In genomic region chr1:153180586-153181289, GRCm38 (mm10) we compare ENCODE assay signal across 9 mouse cellular contexts. TPM values are rescaled to one million over a fixed set of nuclear protein-coding genes. Genes with fewer than 3 reads are reported as not detected.
A peak's percentile ranks its signal among the peaks of the same experiment; 100 is the strongest.
DNase-seq lines count a peak whose midpoint lies in the region; ATAC-seq lines count a peak whose summit lies in the region.
"Had no signal": no experiment of that assay in that cellular context is flagged by ENCODE, and none has a peak within 500 bp of the region (broad histone marks: within the 10 kb centered on the region; RNA-seq: fewer than 3 reads in every experiment).

No protein-coding gene starts in this region.

- H3K9ac ChIP-seq in forebrain, embryonic 16.5 days (replicated peaks; ENCODE audit: low read depth, low read length): no peak overlapping the region
- no peak overlapping the region for H3K9ac ChIP-seq in forebrain, embryonic 13.5 days
- H3K9ac ChIP-seq in midbrain, embryonic 15.5 days: no peak overlapping the region
- H3K9ac ChIP-seq: liver, embryonic 14.5 days had no signal

- no peak overlapping the region for H3K4me3 ChIP-seq in forebrain, embryonic 16.5 days (replicated peaks; ENCODE audit: low read length)
- H3K4me3 ChIP-seq in forebrain, embryonic 13.5 days: no peak overlapping the region
- no peak overlapping the region for H3K4me3 ChIP-seq in midbrain, embryonic 15.5 days

- H3K27ac ChIP-seq in forebrain, embryonic 16.5 days (ENCODE audit: low read length): peak overlapping the region; percentile 56; the same call in 1 of the 2 replicates
- no peak overlapping the region for H3K27ac ChIP-seq in forebrain, embryonic 13.5 days
- no peak overlapping the region for H3K27ac ChIP-seq in midbrain, embryonic 15.5 days
- H3K27ac ChIP-seq: liver, embryonic 14.5 days had no signal

- peak; percentile 78 for ATAC-seq in forebrain, embryonic 16.5 days
- no peak for ATAC-seq in forebrain, embryonic 13.5 days
- no peak for ATAC-seq in midbrain, embryonic 15.5 days (replicated peaks)

- H3K4me2 ChIP-seq in forebrain, embryonic 16.5 days (ENCODE audit: low read length): no peak overlapping the region
- no peak overlapping the region for H3K4me2 ChIP-seq in forebrain, embryonic 13.5 days
- H3K4me2 ChIP-seq in midbrain, embryonic 15.5 days: no peak overlapping the region

- H3K9me3 ChIP-seq in forebrain, embryonic 16.5 days (ENCODE audit: control insufficient read depth, low read length): no peaks in the 10 kb centered on the region
- H3K9me3 ChIP-seq in forebrain, embryonic 13.5 days (replicated peaks): no peaks in the 10 kb centered on the region
- no peaks in the 10 kb centered on the region for H3K9me3 ChIP-seq in midbrain, embryonic 15.5 days

- 49% methylated on average over 9 of the region's 9 CpGs for WGBS in forebrain, embryonic 16.5 days
- 64% methylated on average over 9 of the region's 9 CpGs for WGBS in forebrain, embryonic 13.5 days
- 58% methylated on average over 9 of the region's 9 CpGs for WGBS in midbrain, embryonic 15.5 days

- H3K27me3 ChIP-seq in forebrain, embryonic 16.5 days (replicated peaks; ENCODE audit: control insufficient read depth, insufficient read depth, low read length): peaks cover 11% of the 10 kb centered on the region
- peaks cover 23% of the 10 kb centered on the region for H3K27me3 ChIP-seq in forebrain, embryonic 13.5 days
- H3K27me3 ChIP-seq in midbrain, embryonic 15.5 days (replicated peaks): peaks cover 17% of the 10 kb centered on the region

- H3K36me3 ChIP-seq in forebrain, embryonic 16.5 days (ENCODE audit: control insufficient read depth, insufficient read depth): no peaks in the 10 kb centered on the region
- H3K36me3 ChIP-seq in forebrain, embryonic 13.5 days (ENCODE audit: poor library complexity, severe bottlenecking): no peaks in the 10 kb centered on the region
- no peaks in the 10 kb centered on the region for H3K36me3 ChIP-seq in midbrain, embryonic 15.5 days (replicated peaks)

- DNase-seq in right cerebral cortex, adult 18-20 months: peak; percentile 84
- no peak for DNase-seq in right cerebral cortex, postnatal 4 days
- DNase-seq in layer of hippocampus, postnatal 14 days (ENCODE audit: low spot score in 2 of 2): peak; percentile 35 to 78
- peak; percentile 95 for DNase-seq in telencephalon, adult 2 months (ENCODE audit: low read depth, low spot score)
- DNase-seq in kidney, adult 18-20 months: no peak

- H3K4me1 ChIP-seq in forebrain, embryonic 16.5 days (replicated peaks; ENCODE audit: control insufficient read depth, insufficient read depth, low read length): peaks cover 7% of the 10 kb centered on the region
- H3K4me1 ChIP-seq in forebrain, embryonic 13.5 days: peaks cover 5% of the 10 kb centered on the region
- peaks cover 5% of the 10 kb centered on the region for H3K4me1 ChIP-seq in midbrain, embryonic 15.5 days

RNA-seq across cellular contexts. Expression of gene Lamc2, which starts 5.5 kb away (rescaled TPM):
- polyA plus RNA-seq in forebrain, embryonic 16.5 days (2015; fragmentation: Nextera tagmentation; extraction: Ambion mirVana): 1.6 and 2.0 TPM in 2 replicates
- polyA plus RNA-seq in forebrain, embryonic 13.5 days (2015; fragmentation: Nextera tagmentation; extraction: Ambion mirVana): 0.14 and 0.67 TPM in 2 replicates
- total RNA-seq in layer of hippocampus, postnatal 14 days (2021): 1 to 10 TPM; 1.4 to 2.0 TPM
- 1.9 TPM in 2 replicates for polyA plus RNA-seq in midbrain, embryonic 15.5 days (2015; fragmentation: Nextera tagmentation; extraction: Ambion mirVana)

Comparison
In these comparisons a context has a peak if more than half of its experiments do, and no peak if none do; other contexts are left out.
1. DNase-seq: peak in right cerebral cortex, adult 18-20 months (single experiment), layer of hippocampus, postnatal 14 days (2 of 2) and telencephalon, adult 2 months (single experiment); none in right cerebral cortex, postnatal 4 days (single experiment) and kidney, adult 18-20 months (single experiment).